Mouse (Mus musculus) cerebellum, adult 2 months (tissue): ENCODE data around the gene Fgfr2. TPM values are rescaled to one million over a fixed set of nuclear protein-coding genes. Genes with fewer than 3 reads are reported as not detected.

Experiments used
- DNase-seq, 2 experiments: peaks; one replicate each; pipeline ENCODE4 v3.0.0; 2021
- H3K27ac ChIP-seq: fragments of 200-500 bp; 2 replicates; pipeline ENCODE4 v1.5.1; 2012; ENCODE audit warnings: low read length, control low read depth, inconsistent platforms; ENCODE audit not compliant: insufficient read depth
- H3K27me3 ChIP-seq: fragments of 200-500 bp; 2 replicates; pipeline ENCODE4 v1.6.1; 2012; ENCODE audit warnings: inconsistent platforms, mild to moderate bottlenecking, low read length, moderate library complexity; ENCODE audit not compliant: control insufficient read depth, insufficient read depth
- H3K4me1 ChIP-seq: fragments of 200-500 bp; 2 replicates; pipeline ENCODE4 v1.6.1; 2011; ENCODE audit warnings: low read length; ENCODE audit not compliant: control insufficient read depth, insufficient read depth
- H3K4me3 ChIP-seq: fragments of 200-500 bp; replicated peaks from 2 replicates; pipeline ENCODE3; 2011; ENCODE audit warnings: mild to moderate bottlenecking, low read depth, low read length, control low read depth; ENCODE audit not compliant: insufficient read depth
- CTCF ChIP-seq: fragments of 200-500 bp; IDR thresholded peaks from 2 replicates; pipeline ENCODE4 v1.5.1; 2011; ENCODE audit warnings: low read depth, mild to moderate bottlenecking, control low read depth, low read length, moderate library complexity, borderline replicate concordance; ENCODE audit not compliant: insufficient read depth
- POLR2A ChIP-seq: fragments of 200-500 bp; IDR thresholded peaks from 2 replicates; pipeline ENCODE4 v1.6.1; 2011; ENCODE audit warnings: low read length, control low read depth, borderline replicate concordance; ENCODE audit not compliant: insufficient read depth
- WGBS: fragments of 180-500 bp; shearing (Covaris S2); methylation state at CpG from one replicate; pipeline ENCODE4 v1.1.7; 2018; 5-methylcytosine and 5-hydroxymethylcytosine counted together
- polyA plus RNA-seq: library from polyadenylated mRNA; depleted of rRNA; stranded (reverse); fragments of >200 nt; gene quantifications from 2 replicates; pipeline ENCODE4 v1.2.3, GENCODE M21; 2012

Gene Fgfr2
- polyA plus RNA-seq, 1 experiment: 95.3 TPM

- H3K4me1 ChIP-seq: peaks cover 7% of the 10 kb centered on the region
- H3K27me3 ChIP-seq: no peaks in the 10 kb centered on the region
- TF ChIP-seq POLR2A: no peak
- TF ChIP-seq CTCF: no peak
- H3K4me3 ChIP-seq: no peak overlapping the region
- peak in 1 of 2 experiments; percentile 40 for DNase-seq
- no peak overlapping the region; the same call in 1 of the 2 replicates for H3K27ac ChIP-seq
- 83% methylated on average over 10 of the region's 10 CpGs for WGBS
These were observed 2169.8 kb downstream of the Fgfr2 start for GRCm38 (mm10) chr7:130953376-130953775.

- H3K4me1 ChIP-seq: peaks cover 7% of the 10 kb centered on the region
- DNase-seq: peak in 1 of 2 experiments; percentile 49
- no peaks in the 10 kb centered on the region for H3K27me3 ChIP-seq
- TF ChIP-seq CTCF (no peak), POLR2A (no peak)
- WGBS: 86% methylated on average over 5 of the region's 5 CpGs
- H3K4me3 ChIP-seq: no peak overlapping the region
- H3K27ac ChIP-seq: no peak overlapping the region
These were observed 2172.1 kb downstream of the Fgfr2 start for GRCm38 (mm10) chr7:130951004-130951403.

GRCm38 (mm10) chr7:130950482-130950881 lies 2172.7 kb downstream of the Fgfr2 start:
- H3K27ac ChIP-seq: no peak overlapping the region
- no peaks in the 10 kb centered on the region for H3K27me3 ChIP-seq
- H3K4me1 ChIP-seq: peaks cover 7% of the 10 kb centered on the region
- DNase-seq: no peak
- no peak overlapping the region for H3K4me3 ChIP-seq
- TF ChIP-seq CTCF: no peak
- no peak for TF ChIP-seq POLR2A
- 95% methylated on average over 7 of the region's 7 CpGs for WGBS

GRCm38 (mm10) chr7:130949331-130949751 lies 2173.8 kb downstream of the Fgfr2 start:
- no peak overlapping the region for H3K27ac ChIP-seq
- no peaks in the 10 kb centered on the region for H3K27me3 ChIP-seq
- peak; percentile 71 to 82 for DNase-seq
- no peak overlapping the region for H3K4me3 ChIP-seq
- TF ChIP-seq CTCF (no peak), POLR2A (no peak)
- H3K4me1 ChIP-seq: peaks cover 7% of the 10 kb centered on the region; the same call in 1 of the 2 replicates
- WGBS: 5% methylated on average over 8 of the region's 8 CpGs

- Histone ChIP-seq H3K4me1 (peaks cover 7% of the 10 kb centered on the region; the same call in 1 of the 2 replicates), H3K4me3 (no peak overlapping the region), H3K27me3 (no peaks in the 10 kb centered on the region), H3K27ac (no peak overlapping the region)
- no peak for TF ChIP-seq POLR2A
- no peak for TF ChIP-seq CTCF
- peak in 1 of 2 experiments; percentile 31 for DNase-seq
- 55% methylated on average over 5 of the region's 5 CpGs for WGBS
These were observed 2174.5 kb downstream of the Fgfr2 start for GRCm38 (mm10) chr7:130948563-130949208.

- no peak for DNase-seq
- Histone ChIP-seq H3K4me3 (no peak overlapping the region), H3K27ac (no peak overlapping the region), H3K27me3 (no peaks in the 10 kb centered on the region), H3K4me1 (peaks cover 4% of the 10 kb centered on the region)
- TF ChIP-seq POLR2A: no peak
- no peak for TF ChIP-seq CTCF
- 96% methylated on average over 12 of the region's 12 CpGs for WGBS
These were observed 2176.8 kb downstream of the Fgfr2 start for GRCm38 (mm10) chr7:130946303-130946702.

GRCm38 (mm10) chr7:130945730-130946129 lies 2177.4 kb downstream of the Fgfr2 start:
- H3K4me3 ChIP-seq: no peak overlapping the region
- H3K27me3 ChIP-seq: no peaks in the 10 kb centered on the region
- TF ChIP-seq POLR2A (no peak), CTCF (no peak)
- peaks cover 4% of the 10 kb centered on the region for H3K4me1 ChIP-seq
- DNase-seq: no peak
- no peak overlapping the region for H3K27ac ChIP-seq
- WGBS: 94% methylated on average over 3 of the region's 3 CpGs
